Mouse (Mus musculus) CD4-positive helper T cell, adult 2 months (primary cell): ENCODE data around the gene Myh9.
"Not testable (repeated sequence)": the region's sequence is repeated elsewhere in the genome, so short reads cannot be mapped to it uniquely, and the experiment has no call there.

Experiments used
- DNase-seq: peaks from one replicate; pipeline ENCODE4 v3.0.0-alpha.2; 2012; ENCODE audit warnings: low read depth, missing footprints, low spot score

Gene Myh9

DNA sequence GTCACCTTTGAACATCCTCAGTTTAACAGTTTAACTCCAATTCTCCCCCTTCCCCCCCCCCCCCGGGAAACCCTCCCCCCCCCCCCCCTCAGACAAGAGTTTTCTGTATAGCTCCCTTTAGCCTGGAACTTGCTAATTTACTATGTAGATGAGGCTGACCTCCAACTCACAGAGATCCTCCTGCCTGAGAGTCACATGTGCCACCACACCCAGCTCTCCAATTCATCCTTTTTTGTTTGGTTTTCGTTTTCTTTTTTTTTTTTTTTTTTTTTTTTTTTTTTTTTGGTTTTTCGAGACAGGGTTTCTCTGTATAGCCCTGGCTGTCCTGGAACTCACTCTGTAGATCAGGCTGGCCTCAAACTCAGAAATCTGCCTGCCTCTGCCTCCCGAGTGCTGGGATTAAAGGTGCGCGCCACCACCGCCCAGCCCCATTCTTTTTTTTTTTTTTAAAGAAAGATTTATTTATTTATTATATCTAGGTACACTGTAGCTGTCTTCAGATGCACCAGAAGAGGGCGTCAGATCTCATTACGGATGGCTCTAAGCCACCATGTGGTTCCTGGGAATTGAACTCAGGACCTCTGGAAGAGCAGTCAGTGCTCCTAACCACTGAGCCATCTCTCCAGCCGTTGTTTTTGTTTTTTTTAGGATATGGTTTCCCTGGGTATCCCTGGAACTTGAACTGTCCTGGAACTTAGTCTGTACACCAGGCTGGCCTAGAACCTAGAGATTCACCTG lies 25.4 kb upstream of the Myh9 start:
- DNase-seq: not testable (repeated sequence)

DNA sequence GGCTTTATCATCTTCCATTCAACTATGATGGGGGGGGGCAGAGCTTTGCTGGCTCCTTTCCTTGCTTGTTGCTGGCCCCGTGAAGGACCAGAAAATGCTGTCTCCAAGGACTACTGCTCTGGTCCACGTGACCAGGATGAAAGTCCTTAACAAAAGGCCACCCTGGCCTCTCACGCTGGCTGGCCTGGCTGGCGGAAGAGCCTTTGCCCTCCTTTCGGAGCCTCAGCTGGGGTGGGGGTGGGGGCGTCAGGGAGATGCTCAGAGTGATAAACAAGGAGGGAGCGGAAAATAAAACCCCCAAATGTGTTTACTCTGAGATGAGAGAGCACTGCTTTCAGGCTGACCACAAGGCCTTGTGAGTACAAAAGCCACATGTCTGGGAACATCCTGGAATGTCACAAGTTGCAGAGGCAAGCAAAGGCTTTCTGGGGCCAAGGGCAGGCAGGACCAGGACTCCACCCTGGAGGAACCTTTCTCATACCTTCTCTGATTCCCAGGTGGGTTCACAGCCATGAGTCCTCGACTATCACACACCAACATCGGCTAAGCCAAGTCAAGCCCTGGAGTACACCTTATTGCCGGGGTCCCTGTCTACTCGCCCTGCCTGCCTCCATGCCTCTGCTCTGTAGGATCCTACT lies 24.7 kb upstream of the Myh9 start:
- DNase-seq: peak; percentile 45

DNA sequence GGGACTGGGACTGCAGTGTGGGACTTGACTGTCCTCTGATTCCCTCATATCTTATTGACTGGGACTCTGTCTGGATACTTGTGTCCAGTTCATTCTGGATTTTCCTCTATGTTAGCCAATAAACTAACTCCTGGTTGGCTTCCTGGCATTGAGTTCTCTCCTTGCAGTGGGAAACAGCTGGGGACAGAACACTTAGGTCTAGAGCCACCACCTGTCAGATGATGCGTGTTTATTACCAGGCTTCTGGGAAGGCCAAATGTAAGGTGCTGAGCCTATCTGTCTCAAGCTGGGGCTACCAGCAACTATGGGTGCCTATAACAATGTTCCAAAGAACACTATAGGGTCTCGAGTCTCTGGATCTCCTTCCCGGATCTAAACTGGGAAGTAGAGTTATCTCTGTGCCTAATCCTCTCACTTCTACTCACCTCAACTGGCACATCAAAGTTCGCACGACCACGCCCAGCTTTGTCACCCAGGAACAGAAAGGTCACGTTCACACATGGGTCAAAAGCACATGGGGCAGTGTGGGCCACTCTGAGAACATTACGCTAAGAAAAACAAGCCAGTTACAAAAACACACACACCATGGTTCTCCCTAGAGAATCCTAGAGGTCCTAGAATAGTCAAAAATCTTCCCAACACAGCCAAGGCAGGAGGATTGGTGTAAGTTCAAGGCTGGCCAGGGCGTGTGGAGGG lies 22.2 kb upstream of the Myh9 start:
- no peak for DNase-seq

- no peak for DNase-seq
These were observed 21.3 kb upstream of the Myh9 start for GRCm38 (mm10) chr15:77862991-77863972.

DNA sequence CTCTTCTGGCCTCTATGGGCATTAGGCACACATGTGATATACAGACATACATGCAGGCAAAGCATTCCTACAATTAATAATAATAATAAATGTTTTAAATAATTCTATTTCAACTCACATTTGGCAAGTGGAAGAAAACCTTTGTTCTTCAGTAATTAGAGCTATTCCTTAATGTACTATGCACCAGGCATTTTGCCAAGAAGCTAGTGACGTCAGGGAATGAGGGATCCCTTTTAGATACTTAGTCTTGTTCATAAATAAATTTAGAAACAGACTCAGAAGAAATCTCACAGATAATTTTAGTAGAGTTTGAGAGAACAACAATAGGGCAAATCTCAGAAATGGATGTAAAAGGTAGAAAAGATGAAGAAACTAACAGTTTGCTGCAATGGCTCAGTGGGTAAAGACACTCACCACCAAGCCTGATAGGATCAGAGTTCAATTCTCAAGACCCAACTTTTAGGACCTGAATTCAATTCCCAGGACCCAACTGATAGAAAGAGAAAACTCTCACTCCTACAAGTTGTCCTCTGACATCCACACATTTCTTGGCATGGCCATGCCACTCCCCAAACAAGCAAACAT lies 18.2 kb upstream of the Myh9 start:
- no peak for DNase-seq

DNA sequence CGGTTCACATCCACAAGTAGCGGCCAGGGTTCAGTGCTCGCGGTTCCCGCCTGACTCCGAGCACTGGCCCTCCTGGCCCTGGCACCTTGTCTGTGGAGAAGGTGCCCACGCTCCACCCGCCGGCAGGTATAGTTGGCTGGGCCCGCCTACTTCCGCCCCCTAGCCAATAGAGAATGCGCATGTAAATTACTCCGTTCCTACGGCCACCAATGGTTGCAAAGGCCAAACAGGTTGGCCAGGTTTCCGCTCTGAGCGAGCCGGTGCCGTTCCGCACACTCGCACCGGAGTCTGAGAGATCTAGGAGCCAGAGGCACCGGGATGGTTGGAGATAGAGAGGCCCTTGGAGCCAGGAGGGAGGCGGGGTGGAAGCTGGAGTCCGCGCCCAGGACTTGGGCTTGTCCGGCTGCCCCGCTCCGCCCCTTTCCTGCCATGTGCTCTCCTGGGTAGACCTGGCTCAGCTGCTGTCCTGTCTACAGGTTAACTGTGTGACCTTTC lies 15.7 kb upstream of the Myh9 start:
- peak; percentile 74 for DNase-seq

GRCm38 (mm10) chr15:77856541-77856940 lies 14.6 kb upstream of the Myh9 start:
- no peak for DNase-seq

- no peak for DNase-seq
These were observed 13.3 kb upstream of the Myh9 start for GRCm38 (mm10) chr15:77855301-77855700.

- DNase-seq: no peak
These were observed 10.0 kb upstream of the Myh9 start for GRCm38 (mm10) chr15:77852001-77852400.

DNA sequence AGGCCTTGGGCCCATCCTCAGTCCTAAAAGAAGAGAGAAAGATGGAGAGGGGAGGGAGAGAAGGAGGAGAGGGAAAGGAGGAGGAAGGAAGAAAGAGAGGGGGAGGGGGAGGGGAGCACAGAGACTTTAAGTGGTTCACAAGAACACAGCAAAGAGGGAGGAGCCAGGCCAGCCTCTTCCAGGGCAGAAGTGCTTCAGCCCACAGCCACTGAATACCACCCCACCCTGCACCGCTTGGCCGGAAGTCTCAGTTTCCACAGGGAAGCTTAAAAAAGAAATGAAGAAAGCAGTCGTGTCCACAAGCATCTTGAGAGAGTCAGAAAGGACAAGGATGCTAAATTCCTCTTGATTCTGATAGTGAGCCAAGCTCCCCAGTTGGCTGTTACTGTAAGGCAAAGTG lies 9.2 kb upstream of the Myh9 start:
- DNase-seq: peak; percentile 58

DNA sequence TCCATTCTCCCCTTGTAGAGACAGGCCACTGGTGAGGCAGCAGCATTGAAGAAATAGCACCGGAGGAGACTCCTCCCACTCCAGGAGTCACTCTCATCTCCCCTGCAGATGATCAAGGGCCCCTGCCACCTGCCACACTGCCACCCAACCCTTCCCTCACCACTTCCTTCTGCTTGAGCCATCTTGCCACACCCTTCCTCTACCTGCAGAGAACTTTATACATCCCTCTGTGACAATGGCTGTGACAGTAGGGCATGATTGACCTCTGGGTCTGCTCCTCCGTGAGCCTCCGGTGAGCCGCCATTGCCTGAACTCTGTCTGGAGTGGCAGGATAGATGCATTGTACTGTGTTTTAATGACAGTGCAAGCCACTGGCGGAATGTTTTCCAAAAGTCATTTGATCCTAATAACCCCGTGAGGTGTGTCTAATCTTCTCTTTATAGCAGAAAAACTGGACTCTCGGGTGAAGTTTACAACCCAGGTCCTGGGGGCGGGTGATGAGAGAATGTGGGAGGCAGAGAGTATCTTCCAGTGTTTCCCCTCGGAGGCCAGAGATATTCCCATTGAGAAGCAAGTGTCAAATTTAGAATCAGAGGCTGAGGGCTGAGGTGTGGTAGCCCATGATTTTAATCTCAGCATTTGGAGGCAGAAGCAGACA lies 7.7 kb upstream of the Myh9 start:
- peak; percentile 80 for DNase-seq

- DNase-seq: no peak
These were observed 7.1 kb upstream of the Myh9 start for GRCm38 (mm10) chr15:77849039-77849436.

- DNase-seq: no peak
These were observed 6.6 kb upstream of the Myh9 start for GRCm38 (mm10) chr15:77848415-77849038.

- DNase-seq: peak; percentile 11
These were observed 5.9 kb upstream of the Myh9 start for GRCm38 (mm10) chr15:77847826-77848225.

DNA sequence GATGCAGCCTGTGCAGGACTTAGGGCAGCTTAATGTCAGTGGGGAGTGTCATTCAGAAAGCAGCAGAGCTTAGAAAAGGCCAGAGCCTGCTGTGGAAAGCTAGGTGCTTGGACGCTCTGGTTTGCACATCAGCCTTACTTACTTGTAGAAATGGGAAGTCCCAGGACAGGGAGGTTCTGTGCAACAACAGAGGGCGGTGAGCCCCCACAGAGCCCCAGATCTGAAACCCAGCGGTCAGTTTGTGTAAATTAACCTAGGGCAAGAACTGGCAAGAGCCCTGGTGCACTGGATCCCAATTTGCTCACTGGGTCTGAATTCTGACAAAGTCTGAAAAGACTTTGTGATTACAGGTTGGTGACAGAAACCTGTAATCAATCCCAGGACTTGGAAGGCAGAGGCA lies 5.1 kb upstream of the Myh9 start:
- DNase-seq: no peak

- DNase-seq: peak; percentile 44
These were observed 4.1 kb upstream of the Myh9 start for GRCm38 (mm10) chr15:77845931-77846595.

- peak; percentile 12 for DNase-seq
These were observed 3.1 kb upstream of the Myh9 start for GRCm38 (mm10) chr15:77844955-77845635.

GRCm38 (mm10) chr15:77844048-77844447 lies 2.1 kb upstream of the Myh9 start:
- peak; percentile 14 for DNase-seq
